Mouse (Mus musculus) CD4-positive helper T cell, adult 2 months (primary cell): ENCODE data around the gene Rad50.

Experiments used
- DNase-seq: peaks from one replicate; pipeline ENCODE4 v3.0.0-alpha.2; 2012; ENCODE audit warnings: low read depth, missing footprints, low spot score

Gene Rad50

GRCm38 (mm10) chr11:53634556-53634955, 72.6 kb downstream of the Rad50 start, which contains the start of gene Il13:
TSS of gene Il13 (minus strand) at chr11:53634702.
- DNase-seq: peak; percentile 50

DNA sequence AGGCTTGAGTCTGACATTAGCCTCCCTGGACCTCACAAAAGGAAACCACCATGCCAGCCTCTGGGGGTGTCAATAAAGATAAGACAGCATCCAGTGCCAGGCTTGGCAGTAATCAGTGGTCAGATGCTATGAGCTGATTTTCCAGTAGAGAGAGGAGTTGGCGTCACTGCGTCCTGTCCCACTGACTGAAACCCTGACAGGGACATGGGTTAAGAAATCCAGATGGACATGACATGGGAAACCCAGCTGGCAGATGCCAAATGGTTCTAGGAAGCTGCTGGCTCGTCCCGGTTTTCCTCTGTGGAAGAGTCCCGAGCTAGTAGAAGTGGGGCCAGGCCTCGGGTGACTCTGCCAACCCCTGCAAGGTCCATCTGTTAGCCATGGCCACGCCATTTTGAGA, 73.5 kb downstream of the Rad50 start:
- no peak for DNase-seq

GRCm38 (mm10) chr11:53632122-53632733, 74.9 kb downstream of the Rad50 start:
- DNase-seq: no peak

DNA sequence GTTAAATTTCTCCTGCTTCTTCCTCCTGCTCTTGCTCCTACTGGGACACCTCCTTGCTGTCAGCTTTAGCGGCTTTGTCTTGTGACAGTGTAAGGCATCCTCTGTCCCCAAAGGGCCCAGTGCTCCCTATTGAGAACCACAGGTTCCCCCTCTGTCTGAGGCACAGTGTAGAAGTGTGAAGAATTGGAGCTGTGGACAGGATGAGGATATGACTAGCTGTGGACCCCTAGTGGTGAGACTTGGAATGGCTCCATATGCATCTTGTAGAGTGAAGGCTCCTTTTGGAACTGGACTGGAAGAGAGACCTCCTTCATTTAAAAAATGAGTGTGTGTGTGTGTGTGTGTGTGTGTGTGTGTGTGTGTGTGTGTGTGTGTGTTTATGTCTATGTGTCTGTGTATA, 79.3 kb downstream of the Rad50 start:
- peak; percentile 83 for DNase-seq

- peak; percentile 74 for DNase-seq
These were observed 80.2 kb downstream of the Rad50 start for GRCm38 (mm10) chr11:53626802-53627373.

DNA sequence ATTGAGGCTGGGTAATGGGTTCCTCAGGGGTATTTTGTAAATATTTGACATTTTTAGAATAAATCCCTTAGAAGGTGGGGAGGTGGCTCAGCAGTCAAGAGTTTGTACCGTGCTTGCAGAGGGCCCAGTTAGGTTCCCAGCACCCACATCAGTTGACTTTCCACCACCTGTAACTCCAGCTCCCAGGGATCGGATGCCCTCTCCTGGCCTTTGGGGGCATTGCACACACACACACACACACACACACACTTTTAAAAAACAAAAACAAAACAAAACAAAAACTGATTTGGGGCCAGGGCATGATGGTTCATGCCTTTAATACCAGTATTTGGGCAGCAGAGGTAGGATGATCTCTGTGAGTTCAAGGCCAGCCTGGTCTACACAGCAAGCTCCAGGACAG, 83.0 kb downstream of the Rad50 start:
- DNase-seq: no peak

GRCm38 (mm10) chr11:53623573-53623972, 83.5 kb downstream of the Rad50 start:
- DNase-seq: no peak

GRCm38 (mm10) chr11:53622440-53622806, 84.7 kb downstream of the Rad50 start:
- no peak for DNase-seq

DNA sequence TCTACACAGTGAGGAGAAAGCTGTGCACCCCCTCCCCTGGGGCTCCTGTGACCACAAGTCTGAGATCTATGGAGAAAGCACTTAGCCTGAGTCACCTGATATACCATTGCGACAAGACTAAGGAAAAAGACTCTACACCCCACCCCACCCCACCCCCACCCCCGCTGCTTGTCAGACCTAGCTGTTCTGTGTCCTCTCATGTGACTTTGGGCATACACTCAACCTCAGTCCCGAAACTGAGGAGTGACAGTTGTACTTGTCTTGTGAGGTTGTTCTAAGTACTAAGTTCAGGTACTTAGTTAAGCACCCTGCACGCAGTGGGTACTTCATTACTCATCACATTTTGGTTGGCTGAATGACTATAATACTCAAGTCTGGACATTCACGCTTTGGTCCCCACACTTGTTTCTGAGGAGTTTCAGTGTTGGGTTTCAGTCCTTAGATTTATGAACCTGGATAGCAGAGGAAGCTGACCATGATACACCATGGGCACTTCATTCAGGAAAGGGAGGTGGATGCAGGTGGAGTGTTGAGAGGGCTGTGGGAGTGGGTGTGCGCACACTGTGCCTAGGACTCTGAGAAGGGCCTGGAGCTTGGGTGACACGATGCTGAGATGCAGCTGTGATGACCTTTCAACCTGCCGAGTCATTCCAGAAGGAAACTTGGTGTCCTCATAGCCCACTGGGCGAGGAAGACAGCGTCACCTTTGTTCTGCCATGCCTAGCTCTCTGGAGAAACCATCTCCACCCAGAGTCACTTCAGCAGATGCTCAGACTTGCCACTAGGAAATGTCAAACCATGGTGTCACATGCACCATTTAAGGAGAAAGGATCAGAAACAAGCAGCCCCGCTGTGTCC, 85.3 kb downstream of the Rad50 start:
- DNase-seq: no peak

DNA sequence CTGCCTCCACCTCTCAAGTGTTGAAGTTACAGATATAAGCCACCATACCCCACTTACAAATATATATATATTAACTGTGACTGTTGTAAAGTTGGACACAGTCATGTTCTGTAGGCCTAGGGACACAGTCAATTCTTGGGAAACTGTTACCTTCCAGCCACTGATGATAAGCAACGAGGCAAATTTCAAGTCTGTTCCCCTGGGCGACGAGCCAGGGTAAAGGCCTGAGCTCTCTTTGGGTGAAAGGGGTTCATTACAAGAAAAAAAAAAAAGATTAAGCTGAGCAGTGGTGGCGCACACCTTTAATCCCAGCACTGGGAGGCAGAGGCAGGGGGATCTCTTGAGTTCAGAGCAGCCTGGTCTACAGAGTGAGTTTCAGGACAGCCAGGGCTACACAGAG, 87.0 kb downstream of the Rad50 start:
- no peak for DNase-seq

DNA sequence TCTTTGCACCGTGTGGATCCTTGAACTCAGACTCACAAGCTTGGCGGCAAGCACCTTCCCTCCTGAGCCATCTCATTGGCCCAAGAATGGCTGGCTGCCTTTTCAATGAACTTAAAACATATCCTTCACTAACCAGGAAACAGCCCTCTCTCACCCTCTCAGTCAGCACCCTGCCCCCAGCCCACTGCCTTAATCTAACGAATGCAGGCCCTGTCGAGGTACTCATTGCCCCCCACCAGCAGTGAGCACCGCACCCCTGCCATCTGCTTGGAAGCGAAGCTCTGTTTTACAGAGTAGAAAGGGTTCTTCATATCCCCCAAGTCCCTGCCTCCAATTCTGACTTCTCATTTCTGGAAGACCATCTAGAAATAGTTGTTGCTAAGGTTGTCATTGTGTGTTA, 87.7 kb downstream of the Rad50 start:
- DNase-seq: no peak

GRCm38 (mm10) chr11:53618619-53619198, 88.4 kb downstream of the Rad50 start, which contains the start of gene Il4:
TSS of gene Il4 (minus strand) at chr11:53618669.
- no peak for DNase-seq

DNA sequence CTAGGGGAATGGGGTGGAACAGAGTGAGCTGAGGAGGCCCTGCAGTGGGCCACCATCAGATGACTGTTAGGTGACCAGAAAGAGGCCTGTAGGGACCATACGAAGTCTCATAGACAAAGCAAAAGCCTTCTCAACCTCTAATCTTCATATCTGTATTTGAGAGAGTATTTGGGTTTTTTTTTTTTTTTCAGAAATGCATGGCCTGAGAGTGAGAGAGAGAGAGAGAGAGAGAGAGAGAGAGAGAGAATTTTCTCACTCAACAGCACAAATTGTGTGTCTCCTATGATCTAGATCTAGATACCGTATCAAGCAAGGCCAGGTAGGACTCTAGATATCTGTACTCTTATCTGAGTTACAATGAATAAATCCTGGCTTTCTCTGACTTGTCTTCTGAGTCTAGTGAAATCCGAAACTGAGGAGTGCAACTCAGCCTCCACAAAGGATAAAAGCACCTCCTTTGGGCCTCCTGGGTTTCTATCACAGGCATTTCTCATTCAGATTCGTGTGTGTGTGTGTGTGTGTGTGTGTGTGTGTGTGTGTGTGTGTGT, 89.5 kb downstream of the Rad50 start:
- DNase-seq: peak; percentile 42

DNA sequence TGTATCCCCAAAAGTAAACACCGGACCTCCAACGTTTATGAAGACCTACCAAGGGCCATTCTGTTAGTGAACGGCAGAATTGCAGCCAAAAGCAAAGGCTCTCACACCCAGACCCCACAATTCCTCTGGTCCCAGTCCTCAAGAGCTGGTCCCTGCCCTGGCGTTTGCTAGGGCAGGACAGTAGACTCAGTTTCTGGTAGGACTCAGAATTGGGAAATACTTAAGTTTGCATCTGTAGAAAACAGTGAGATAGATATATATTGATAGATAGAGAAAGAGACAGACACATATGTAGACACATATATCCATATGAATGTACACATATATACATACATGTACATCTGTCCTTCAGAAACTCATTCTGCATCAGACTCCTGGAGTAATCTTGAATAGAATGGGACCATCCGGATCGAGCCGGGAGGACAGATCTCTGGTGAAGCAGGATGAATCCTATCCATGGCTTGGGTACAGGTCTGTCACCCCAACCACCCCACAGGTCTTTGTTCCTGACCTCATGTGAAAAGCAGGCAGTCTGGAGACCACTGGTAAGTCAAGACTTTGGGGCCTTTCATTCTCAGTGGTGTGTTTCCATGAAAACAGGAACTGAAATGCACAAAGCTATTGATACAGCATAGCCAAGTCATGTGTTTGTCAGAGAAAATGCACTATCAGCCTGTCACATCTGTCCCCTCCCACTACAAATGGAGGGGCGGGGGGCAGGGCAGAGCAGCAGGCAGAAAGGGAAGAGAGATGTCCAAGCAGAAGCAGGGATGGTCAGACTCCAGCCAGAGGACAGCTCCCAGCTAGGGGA, 90.2 kb downstream of the Rad50 start:
- DNase-seq: peak; percentile 74

DNA sequence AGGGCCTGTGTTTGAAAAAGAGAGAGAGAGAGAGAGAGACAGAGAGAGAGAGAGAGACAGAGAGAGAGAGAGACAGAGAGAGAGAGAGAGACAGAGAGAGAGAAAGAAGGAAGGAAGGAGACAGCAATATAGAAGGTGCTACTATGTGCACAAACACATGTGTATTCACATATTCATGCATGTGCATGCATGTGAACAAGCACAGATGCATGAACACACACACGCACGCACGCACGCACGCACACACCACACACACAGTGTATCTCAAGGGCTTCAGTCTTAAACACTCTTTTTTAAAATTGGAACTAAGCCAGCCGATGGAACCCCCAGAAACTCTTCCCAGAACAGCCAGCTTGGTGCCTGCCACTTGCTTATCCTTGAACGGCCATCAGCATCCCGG, 91.5 kb downstream of the Rad50 start:
- DNase-seq: no peak

DNA sequence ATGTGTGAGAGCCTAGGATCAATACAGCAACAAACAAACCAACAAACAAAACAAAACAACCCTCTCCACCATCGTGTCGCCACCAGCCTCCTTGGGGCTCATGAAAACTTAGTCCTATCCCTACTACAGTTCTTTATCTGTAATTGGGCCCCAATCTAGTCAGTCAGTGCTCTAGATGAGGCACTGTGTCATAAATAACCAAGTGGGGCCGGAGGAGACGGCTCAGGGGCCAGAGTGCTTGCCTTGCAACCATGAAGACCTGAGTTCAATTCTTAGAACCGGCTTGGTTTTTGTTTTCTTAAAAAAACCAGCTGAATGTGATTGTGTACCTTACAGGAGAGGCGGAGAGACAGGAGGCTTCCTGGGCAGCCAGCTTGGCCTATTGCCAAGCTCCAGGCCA, 91.9 kb downstream of the Rad50 start:
- DNase-seq: no peak

GRCm38 (mm10) chr11:53609672-53610071, 97.4 kb downstream of the Rad50 start:
- DNase-seq: peak; percentile 66

GRCm38 (mm10) chr11:53609231-53609630, 97.9 kb downstream of the Rad50 start:
- peak; percentile 39 for DNase-seq

GRCm38 (mm10) chr11:53605609-53606008, 101.5 kb downstream of the Rad50 start:
- DNase-seq: peak; percentile 79

DNA sequence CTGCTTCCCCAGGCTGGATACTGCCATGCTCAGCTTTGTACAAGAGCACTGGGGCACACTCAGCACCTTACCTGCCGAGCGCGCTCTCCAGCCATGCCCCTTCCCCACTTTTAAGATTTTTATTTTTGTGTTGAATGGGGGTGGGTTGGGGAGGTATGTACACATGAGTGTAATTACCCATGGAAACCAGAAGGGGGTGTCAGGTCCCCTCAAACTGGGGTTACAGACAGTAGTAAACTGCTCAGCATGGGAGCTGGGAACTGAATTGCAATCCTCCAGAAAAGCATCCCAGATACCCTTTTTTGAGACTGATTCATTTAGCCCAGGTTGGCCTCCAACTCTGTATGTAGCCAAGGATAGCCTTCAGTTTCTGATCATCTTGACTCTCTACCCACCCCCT, 102.1 kb downstream of the Rad50 start:
- DNase-seq: no peak
